9 mouse cellular contexts compared by ENCODE assay signal in genomic region chr6:125363451-125364242, GRCm38 (mm10). TPM values are rescaled to one million over a fixed set of nuclear protein-coding genes. Genes with fewer than 3 reads are reported as not detected.
DNase-seq lines count a peak whose midpoint lies in the region; ATAC-seq and TF ChIP-seq lines count a peak whose summit lies in the region.
"Had no signal": no experiment of that assay in that cellular context is flagged by ENCODE, and none has a peak within 500 bp of the region (broad histone marks: within the 10 kb centered on the region; RNA-seq: fewer than 3 reads in every experiment).

No protein-coding gene starts in this region.

- peak; percentile 68 for ATAC-seq in intestine, embryonic 15.5 days
- ATAC-seq in liver, embryonic 15.5 days (ENCODE audit: insufficient read depth): peak; percentile 50
- ATAC-seq in megakaryocyte-erythroid progenitor cell, adult 5-6 weeks (replicated peaks; ENCODE audit: low FRiP score, low TSS enrichment, poor library complexity, severe bottlenecking): no peak

- H3K36me3 ChIP-seq in intestine, embryonic 15.5 days: peaks cover 11% of the 10 kb centered on the region; the same call in 1 of the 2 replicates
- H3K36me3 ChIP-seq in liver, embryonic 15.5 days (replicated peaks): peaks cover 32% of the 10 kb centered on the region

- H3K27ac ChIP-seq in intestine, embryonic 15.5 days: peak overlapping the region; percentile 52
- H3K27ac ChIP-seq in liver, embryonic 15.5 days (replicated peaks): 0 out of 2 replicates have a peak overlapping the region, but pooled peaks have one; percentile 2

- H3K4me3 ChIP-seq in intestine, embryonic 15.5 days (replicated peaks): no peak overlapping the region
- no peak overlapping the region for H3K4me3 ChIP-seq in liver, embryonic 15.5 days (replicated peaks)

- 0 out of 2 replicates have a peak, but pooled peaks have one; percentile 18 for TF ChIP-seq CTCF in brain, embryonic 14.5 days (IDR thresholded peaks at IDR 0.05; ENCODE audit: borderline replicate concordance, extremely low read depth, insufficient read depth, insufficient read length)

- peaks cover 43% of the 10 kb centered on the region for H3K4me1 ChIP-seq in intestine, embryonic 15.5 days (replicated peaks)
- peaks cover 17% of the 10 kb centered on the region for H3K4me1 ChIP-seq in liver, embryonic 15.5 days (replicated peaks)

- H3K9me3 ChIP-seq in intestine, embryonic 15.5 days: no peaks in the 10 kb centered on the region
- no peaks in the 10 kb centered on the region for H3K9me3 ChIP-seq in liver, embryonic 15.5 days (replicated peaks)

- peak; percentile 63 to 84 for DNase-seq in adrenal gland, adult (ENCODE audit: inconsistent age in 2 of 2, low spot score in 1 of 2)
- no peak for DNase-seq in adrenal gland, postnatal 4 days (ENCODE audit: low spot score in 2 of 2)
- no peak for DNase-seq in brain, embryonic 14.5 days (ENCODE audit: low read depth)
- DNase-seq in ovary, postnatal 10 days (ENCODE audit: low spot score): no peak
- no peak for DNase-seq in frontal cortex, postnatal 10 days (ENCODE audit: low spot score in 2 of 2)
- DNase-seq: layer of hippocampus, postnatal 36 days had no signal

- no peaks in the 10 kb centered on the region for H3K27me3 ChIP-seq in intestine, embryonic 15.5 days (replicated peaks)
- H3K27me3 ChIP-seq in liver, embryonic 15.5 days: no peaks in the 10 kb centered on the region

- H3K4me2 ChIP-seq in intestine, embryonic 15.5 days (replicated peaks): peak overlapping the region; percentile 39
- peak overlapping the region; percentile 27 for H3K4me2 ChIP-seq in liver, embryonic 15.5 days

- no peak for TF ChIP-seq POLR2A in brain, embryonic 14.5 days (IDR thresholded peaks at IDR 0.05; ENCODE audit: borderline replicate concordance, extremely low read depth, insufficient read depth, insufficient read length, poor library complexity, severe bottlenecking)

- WGBS in intestine, embryonic 15.5 days: 21% methylated on average over 23 of the region's 23 CpGs
- WGBS in liver, embryonic 15.5 days (ENCODE audit: insufficient replicate concordance): 40% methylated on average over 23 of the region's 23 CpGs

- no peak overlapping the region for H3K9ac ChIP-seq in intestine, embryonic 15.5 days
- H3K9ac ChIP-seq in liver, embryonic 15.5 days: no peak overlapping the region

RNA-seq across cellular contexts. Expression of gene Tnfrsf1a, which starts 14.5 kb away (rescaled TPM):
- 100 to 1,000 TPM; 219 to 241 TPM for total RNA-seq in adrenal gland, postnatal 4 days (2021)
- polyA plus RNA-seq in brain, embryonic 14.5 days (2012; rRNA removed): 18.5 and 19.4 TPM in 2 replicates
- polyA plus RNA-seq in intestine, embryonic 15.5 days (2015; fragmentation: Nextera tagmentation; extraction: Ambion mirVana): 69.1 and 71.4 TPM in 2 replicates
- 29.4 and 31.0 TPM in 2 replicates for polyA plus RNA-seq in liver, embryonic 15.5 days (2015; fragmentation: Nextera tagmentation; extraction: Ambion mirVana)
- 8.6 and 9.5 TPM in 2 replicates for total RNA-seq in megakaryocyte-erythroid progenitor cell, adult 5-6 weeks (2014; fragmentation: Nextera tagmentation)
- 4.7 and 6.3 TPM in 2 replicates for total RNA-seq in megakaryocyte-erythroid progenitor cell, adult 5-6 weeks (2017)

RNA-seq across cellular contexts. Expression of gene Plekhg6, which starts 16.9 kb away (rescaled TPM):
- under 1 TPM; 0.59 to 0.62 TPM for total RNA-seq in adrenal gland, postnatal 4 days (2021)
- polyA plus RNA-seq in brain, embryonic 14.5 days (2012; rRNA removed): 0.13 and 0.23 TPM in 2 replicates
- 7.3 and 8.9 TPM in 2 replicates for polyA plus RNA-seq in intestine, embryonic 15.5 days (2015; fragmentation: Nextera tagmentation; extraction: Ambion mirVana)
- 0.70 and 0.86 TPM in 2 replicates for polyA plus RNA-seq in liver, embryonic 15.5 days (2015; fragmentation: Nextera tagmentation; extraction: Ambion mirVana)
- total RNA-seq in megakaryocyte-erythroid progenitor cell, adult 5-6 weeks (2014; fragmentation: Nextera tagmentation): not detected in 2 replicates
- not detected in 2 replicates for total RNA-seq in megakaryocyte-erythroid progenitor cell, adult 5-6 weeks (2017)

RNA-seq across cellular contexts. Expression of gene Scnn1a, which starts 43.2 kb away (rescaled TPM):
- total RNA-seq in adrenal gland, postnatal 4 days (2021): 1 to 10 TPM; 1.7 to 4.5 TPM
- polyA plus RNA-seq in brain, embryonic 14.5 days (2012; rRNA removed): 0.54 and 0.62 TPM in 2 replicates
- 2.6 and 3.3 TPM in 2 replicates for polyA plus RNA-seq in intestine, embryonic 15.5 days (2015; fragmentation: Nextera tagmentation; extraction: Ambion mirVana)
- polyA plus RNA-seq in liver, embryonic 15.5 days (2015; fragmentation: Nextera tagmentation; extraction: Ambion mirVana): 0.64 and 0.79 TPM in 2 replicates
- 1.4 TPM in 1 of 2 replicates, not detected in the other for total RNA-seq in megakaryocyte-erythroid progenitor cell, adult 5-6 weeks (2014; fragmentation: Nextera tagmentation)
- not detected in 2 replicates for total RNA-seq in megakaryocyte-erythroid progenitor cell, adult 5-6 weeks (2017)

RNA-seq across cellular contexts. Expression of gene Ltbr, which starts 50.0 kb away (rescaled TPM):
- total RNA-seq in adrenal gland, postnatal 4 days (2021): 10 to 100 TPM; 88.9 to 89.8 TPM
- 14.2 and 20.7 TPM in 2 replicates for polyA plus RNA-seq in brain, embryonic 14.5 days (2012; rRNA removed)
- 78.6 and 83.8 TPM in 2 replicates for polyA plus RNA-seq in intestine, embryonic 15.5 days (2015; fragmentation: Nextera tagmentation; extraction: Ambion mirVana)
- polyA plus RNA-seq in liver, embryonic 15.5 days (2015; fragmentation: Nextera tagmentation; extraction: Ambion mirVana): 20.6 and 25.1 TPM in 2 replicates
- 5.2 and 8.8 TPM in 2 replicates for total RNA-seq in megakaryocyte-erythroid progenitor cell, adult 5-6 weeks (2014; fragmentation: Nextera tagmentation)
- total RNA-seq in megakaryocyte-erythroid progenitor cell, adult 5-6 weeks (2017): 6.0 and 7.8 TPM in 2 replicates

Comparison
In these comparisons a context has a peak if more than half of its experiments do, and no peak if none do; other contexts are left out.
1. DNase-seq: peak in adrenal gland, adult (2 of 2); none in adrenal gland, postnatal 4 days (0 of 2), brain, embryonic 14.5 days (single experiment), ovary, postnatal 10 days (single experiment) and frontal cortex, postnatal 10 days (0 of 2).